Mouse (Mus musculus): ENCODE data around the gene 4931417E11Rik. TPM values are rescaled to one million over a fixed set of nuclear protein-coding genes. Genes with fewer than 3 reads are reported as not detected.

4931417E11Rik gene
- polyA plus RNA-seq, 1 experiment, result not detected

- no peak overlapping the region for H3K27ac ChIP-seq (ENCODE audit: insufficient read depth, low read length)
- WGBS, result 83% methylated on average over 5 of the region's 5 CpGs
- no peak for DNase-seq
- H3K27me3 ChIP-seq (ENCODE audit: control insufficient read depth, insufficient read depth, low read length), result no peaks in the 10 kb centered on the region
- no peak for TF ChIP-seq POLR2A (IDR thresholded peaks at IDR 0.05; ENCODE audit: borderline replicate concordance, insufficient read depth, low read length)
- no peak for TF ChIP-seq CTCF (IDR thresholded peaks at IDR 0.05; ENCODE audit: borderline replicate concordance, insufficient read depth, low read depth, low read length)
- no peak overlapping the region for H3K4me3 ChIP-seq (replicated peaks; ENCODE audit: insufficient read depth, low read depth, low read length)
- no peaks in the 10 kb centered on the region for H3K4me1 ChIP-seq (ENCODE audit: control insufficient read depth, insufficient read depth, low read length)
Observed at GRCm38 (mm10) chr6:73462543-73462942, 6.9 kb downstream of the 4931417E11Rik start.

DNA sequence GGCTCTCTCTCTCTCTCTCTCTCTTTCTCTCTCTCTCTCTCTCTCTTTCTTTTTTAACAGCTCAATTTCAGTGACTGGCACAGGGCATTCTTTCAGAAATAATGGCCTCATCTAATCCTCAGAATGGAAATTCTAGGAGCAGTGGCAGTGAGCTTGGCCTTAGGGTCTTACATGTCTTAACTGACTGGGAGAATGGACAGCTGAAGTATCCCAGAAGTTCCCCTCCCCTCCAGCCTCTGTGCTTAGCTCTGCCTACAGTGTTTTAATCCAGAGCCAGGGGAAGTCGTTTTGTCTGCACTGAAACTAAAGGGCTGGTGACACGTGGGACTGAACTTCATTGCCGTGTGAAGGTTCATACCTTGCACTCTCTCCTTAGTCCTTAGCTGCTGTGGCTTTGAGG lies 35.6 kb downstream of the 4931417E11Rik start:
- no peak overlapping the region for H3K4me3 ChIP-seq (replicated peaks; ENCODE audit: insufficient read depth, low read depth, low read length)
- H3K27ac ChIP-seq (ENCODE audit: insufficient read depth, low read length), result no peak overlapping the region
- no peaks in the 10 kb centered on the region for H3K27me3 ChIP-seq (ENCODE audit: control insufficient read depth, insufficient read depth, low read length)
- no peak for DNase-seq
- WGBS, result 64% methylated on average over 3 of the region's 3 CpGs
- no peak for TF ChIP-seq CTCF (IDR thresholded peaks at IDR 0.05; ENCODE audit: borderline replicate concordance, insufficient read depth, low read depth, low read length)
- TF ChIP-seq POLR2A (IDR thresholded peaks at IDR 0.05; ENCODE audit: borderline replicate concordance, insufficient read depth, low read length), result no peak
- peaks cover 12% of the 10 kb centered on the region for H3K4me1 ChIP-seq (ENCODE audit: control insufficient read depth, insufficient read depth, low read length)

GRCm38 (mm10) chr6:73428618-73429336 lies 40.7 kb downstream of the 4931417E11Rik start:
- Histone ChIP-seq H3K4me3 (replicated peaks; ENCODE audit: insufficient read depth, low read depth, low read length) (no peak overlapping the region), H3K4me1 (ENCODE audit: control insufficient read depth, insufficient read depth, low read length) (peaks cover 24% of the 10 kb centered on the region), H3K27me3 (ENCODE audit: control insufficient read depth, insufficient read depth, low read length) (no peaks in the 10 kb centered on the region), H3K27ac (ENCODE audit: insufficient read depth, low read length) (no peak overlapping the region)
- 35% methylated on average over 14 of the region's 14 CpGs for WGBS
- DNase-seq, result peak; percentile 31 to 52
- TF ChIP-seq POLR2A (IDR thresholded peaks at IDR 0.05; ENCODE audit: borderline replicate concordance, insufficient read depth, low read length) (no peak), CTCF (IDR thresholded peaks at IDR 0.05; ENCODE audit: borderline replicate concordance, insufficient read depth, low read depth, low read length) (no peak)

DNA sequence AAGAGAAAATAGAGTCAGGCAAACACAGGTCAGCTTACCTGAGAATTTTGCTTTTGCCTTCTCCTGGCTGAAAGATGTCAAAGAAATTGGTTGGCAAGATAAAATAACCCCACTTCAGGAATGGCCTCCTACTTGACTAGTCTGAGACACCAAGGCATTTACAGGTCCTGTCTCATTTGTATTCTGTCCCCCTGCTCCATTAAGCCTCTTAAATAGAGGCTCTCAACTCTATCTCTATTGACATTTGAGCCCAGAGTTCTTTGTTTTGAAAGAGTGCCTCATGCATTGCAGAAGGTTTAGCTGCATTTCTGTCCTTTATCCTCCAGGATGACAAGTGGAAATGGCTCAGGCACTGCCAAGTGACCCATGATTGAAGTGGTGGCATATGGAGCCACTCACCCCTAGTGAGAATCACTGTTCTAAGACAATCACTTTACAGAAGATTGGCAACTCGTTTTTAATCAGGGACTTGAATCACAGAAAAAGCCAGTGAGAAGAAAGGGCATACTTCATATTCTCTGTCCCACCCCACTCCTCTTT lies 42.1 kb downstream of the 4931417E11Rik start:
- H3K27me3 ChIP-seq (ENCODE audit: control insufficient read depth, insufficient read depth, low read length), result no peaks in the 10 kb centered on the region
- DNase-seq, result peak; percentile 47 to 73
- WGBS, result 4% methylated on average over 1 of the region's 1 CpGs
- H3K4me1 ChIP-seq (ENCODE audit: control insufficient read depth, insufficient read depth, low read length), result peaks cover 24% of the 10 kb centered on the region
- TF ChIP-seq POLR2A (IDR thresholded peaks at IDR 0.05; ENCODE audit: borderline replicate concordance, insufficient read depth, low read length), result no peak
- TF ChIP-seq CTCF (IDR thresholded peaks at IDR 0.05; ENCODE audit: borderline replicate concordance, insufficient read depth, low read depth, low read length), result no peak
- no peak overlapping the region for H3K27ac ChIP-seq (ENCODE audit: insufficient read depth, low read length)
- H3K4me3 ChIP-seq (replicated peaks; ENCODE audit: insufficient read depth, low read depth, low read length), result no peak overlapping the region

Other genes with a start within 250 kb of the 4931417E11Rik start
- gene Dnah6, start 248.0 kb downstream of the 4931417E11Rik start, polyA plus RNA-seq (2012; rRNA removed), result 1.9 and 2.4 TPM in 2 replicates
- 210 and 214 TPM in 2 replicates for gene Suclg1, start 221.3 kb downstream of the 4931417E11Rik start, polyA plus RNA-seq (2012; rRNA removed)